Mouse (Mus musculus) neural tube, embryonic 14.5 days (tissue): ENCODE measurements around the gene Muc1. TPM values are rescaled to one million over a fixed set of nuclear protein-coding genes. Genes with fewer than 3 reads are reported as not detected.

Experiments
- ATAC-seq: fragments of 200-750 bp; cut with Nextera tagmentation; 2 replicates; pipeline ENCODE4 v1.8.0; 2017; ENCODE audit warnings: low read depth, mild to moderate bottlenecking, moderate TSS enrichment, moderate library complexity
- H3K27ac ChIP-seq: fragments of 300-500 bp; sonication (generic); 2 replicates; pipeline ENCODE4 v1.5.1; 2014; ENCODE audit warnings: low read depth, mild to moderate bottlenecking, control low read depth, low read length, moderate library complexity, mixed read lengths
- H3K27me3 ChIP-seq: fragments of 300-500 bp; sonication (generic); 2 replicates; pipeline ENCODE4 v1.6.1; 2014; ENCODE audit warnings: low read length; ENCODE audit not compliant: control insufficient read depth, insufficient read depth
- H3K36me3 ChIP-seq: fragments of 300-500 bp; sonication (generic); 2 replicates; pipeline ENCODE4 v1.6.1; 2014; ENCODE audit warnings: low read length, mixed read lengths; ENCODE audit not compliant: control insufficient read depth, insufficient read depth
- H3K4me1 ChIP-seq: fragments of 300-500 bp; sonication (generic); 2 replicates; pipeline ENCODE4 v1.6.1; 2014; ENCODE audit warnings: low read length; ENCODE audit not compliant: control insufficient read depth, insufficient read depth
- H3K4me2 ChIP-seq: fragments of 300-500 bp; sonication (generic); 2 replicates; pipeline ENCODE4 v1.6.1; 2014; ENCODE audit warnings: mild to moderate bottlenecking, low read depth, low read length, control low read depth
- H3K4me3 ChIP-seq: fragments of 300-500 bp; sonication (generic); 2 replicates; pipeline ENCODE4 v1.5.1; 2014; ENCODE audit warnings: low read depth, low read length, control low read depth, mixed read lengths
- H3K9ac ChIP-seq: fragments of 300-500 bp; sonication (generic); replicated peaks from 2 replicates; pipeline ENCODE4 v1.6.1; 2014; ENCODE audit warnings: low read depth, mild to moderate bottlenecking, control low read depth, low read length, mixed read lengths
- H3K9me3 ChIP-seq: fragments of 300-500 bp; sonication (generic); 2 replicates; pipeline ENCODE4 v1.6.1; 2016; ENCODE audit warnings: low read length; ENCODE audit not compliant: control insufficient read depth
- WGBS: fragments of 180-500 bp; shearing (Covaris S2); extraction: QIAGEN DNeasy Blood & Tissue Kit; methylation state at CpG from one replicate; pipeline ENCODE4 v1.1.7; 2014; 5-methylcytosine and 5-hydroxymethylcytosine counted together
- polyA plus RNA-seq: library from polyadenylated mRNA; unstranded; fragments of >200 nt; fragmentation: Nextera tagmentation; extraction: Ambion mirVana; gene quantifications from 2 replicates; pipeline ENCODE4 v1.2.1, GENCODE M21; 2014

Gene Muc1
- polyA plus RNA-seq, 1 experiment from 2014 or later: 1.4 TPM

DNA sequence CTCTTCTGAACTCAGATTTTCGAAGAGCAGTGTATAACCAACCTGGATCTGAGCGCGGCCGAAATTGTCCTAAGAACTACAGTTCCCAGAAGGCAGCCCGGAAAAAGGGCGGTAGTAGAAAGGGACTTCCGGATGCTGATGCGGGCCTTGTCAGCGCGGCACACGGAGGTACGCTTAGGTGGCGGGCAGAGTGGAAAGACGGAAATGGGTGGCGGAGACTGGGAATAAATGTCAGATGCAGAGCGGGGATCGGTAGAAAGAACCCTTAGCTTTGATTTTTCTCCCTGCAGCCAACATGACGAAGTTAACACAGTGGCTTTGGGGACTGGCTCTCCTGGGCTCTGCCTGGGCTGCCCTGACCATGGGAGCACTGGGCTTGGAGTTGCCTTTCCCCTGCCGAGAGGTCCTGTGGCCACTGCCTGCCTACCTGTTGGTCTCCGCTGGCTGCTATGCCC, 37.6 kb downstream of the Muc1 start:
- Histone ChIP-seq H3K36me3 (no peaks in the 10 kb centered on the region), H3K4me3 (peak overlapping the region; percentile 65), H3K9me3 (no peaks in the 10 kb centered on the region), H3K4me1 (peaks cover 15% of the 10 kb centered on the region), H3K4me2 (peak overlapping the region; percentile 92), H3K27ac (peak overlapping the region; percentile 70), H3K27me3 (no peaks in the 10 kb centered on the region), H3K9ac (peak overlapping the region; percentile 85)
- peak; percentile 90 for ATAC-seq
- under 1% methylated on average over 20 of the region's 20 CpGs for WGBS

- Histone ChIP-seq H3K27me3 (no peaks in the 10 kb centered on the region), H3K4me1 (peaks cover 15% of the 10 kb centered on the region), H3K4me3 (no peak overlapping the region), H3K9me3 (no peaks in the 10 kb centered on the region), H3K36me3 (no peaks in the 10 kb centered on the region), H3K9ac (no peak overlapping the region), H3K27ac (no peak overlapping the region), H3K4me2 (peak overlapping the region; percentile 86; the same call in 1 of the 2 replicates)
- ATAC-seq: no peak
- 52% methylated on average over 8 of the region's 8 CpGs for WGBS
Observed at GRCm38 (mm10) chr3:89268916-89269315, 40.1 kb downstream of the Muc1 start.

DNA sequence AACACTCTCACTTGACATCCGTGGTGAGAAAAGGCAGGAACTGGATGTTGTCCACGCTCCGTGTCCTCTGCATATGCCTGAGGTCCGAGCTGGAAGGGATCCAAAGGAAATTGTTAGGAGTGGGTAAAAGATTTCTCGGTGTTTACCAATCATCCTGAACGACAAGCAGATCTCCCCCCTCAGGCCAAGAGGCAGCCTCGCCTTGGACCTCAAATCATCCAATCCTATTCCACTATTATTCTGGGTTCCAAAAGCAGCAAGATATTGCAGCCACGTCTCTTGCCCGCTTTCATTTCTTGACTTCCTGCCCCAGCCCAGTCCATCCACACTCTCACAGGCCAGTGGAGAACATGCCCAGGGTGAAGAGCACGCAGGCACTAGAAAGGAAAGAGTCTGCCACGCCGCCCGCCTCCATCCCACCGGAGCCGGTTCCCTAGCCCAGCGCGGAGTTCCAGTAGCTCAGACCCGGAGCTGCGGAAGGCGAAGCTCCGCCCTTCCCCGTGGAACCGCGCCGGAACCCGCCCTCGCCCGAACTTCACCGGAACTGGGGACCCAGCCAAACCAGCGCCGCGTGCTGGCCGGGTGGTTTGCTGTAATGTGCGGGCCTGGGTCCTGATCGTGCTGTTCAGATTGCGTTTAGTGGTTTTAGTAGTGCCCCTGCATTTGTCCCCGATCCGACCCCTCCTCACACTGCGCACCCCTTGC, 41.3 kb downstream of the Muc1 start, which contains the start of gene Slc50a1:
Gene Slc50a1, minus strand, starts transcription at position 520 of the 705 bp plus-strand sequence.
- no peaks in the 10 kb centered on the region for H3K36me3 ChIP-seq
- H3K9ac ChIP-seq: peak within 1 kb of the TSS; percentile 71
- peak within 1 kb of the TSS; percentile 56 for H3K4me3 ChIP-seq
- H3K27me3 ChIP-seq: no peaks in the 10 kb centered on the region
- H3K27ac ChIP-seq: peak within 1 kb of the TSS; percentile 74
- no peaks in the 10 kb centered on the region for H3K9me3 ChIP-seq
- H3K4me1 ChIP-seq: peaks cover 15% of the 10 kb centered on the region
- WGBS: 3% methylated on average over 39 of the region's 39 CpGs
- peak; percentile 54 for ATAC-seq
- H3K4me2 ChIP-seq: peak within 1 kb of the TSS; percentile 86

DNA sequence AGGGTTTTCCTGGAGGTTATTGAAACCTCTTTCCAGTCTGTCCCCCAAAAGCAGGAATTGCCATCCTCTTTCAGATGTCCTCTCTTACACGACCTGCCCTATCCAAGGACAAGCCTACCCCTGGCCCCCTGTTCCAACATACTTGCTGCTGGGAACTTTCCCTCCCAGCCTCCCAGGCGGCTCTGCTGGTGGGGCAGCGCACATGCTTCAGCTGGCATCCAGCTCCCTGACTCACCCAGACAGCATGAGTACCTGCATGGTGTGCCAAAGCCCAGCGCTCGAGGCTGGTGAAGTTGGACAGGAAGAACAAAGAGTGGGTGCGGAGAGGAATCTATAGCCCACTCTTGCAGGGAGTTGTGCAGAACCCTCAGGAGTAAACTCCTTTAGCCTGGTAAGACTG, 42.0 kb downstream of the Muc1 start:
- H3K9ac ChIP-seq: 0 out of 2 replicates have a peak overlapping the region, but pooled peaks have one; percentile 71
- peak overlapping the region; percentile 56 for H3K4me3 ChIP-seq
- 73% methylated on average over 6 of the region's 6 CpGs for WGBS

DNA sequence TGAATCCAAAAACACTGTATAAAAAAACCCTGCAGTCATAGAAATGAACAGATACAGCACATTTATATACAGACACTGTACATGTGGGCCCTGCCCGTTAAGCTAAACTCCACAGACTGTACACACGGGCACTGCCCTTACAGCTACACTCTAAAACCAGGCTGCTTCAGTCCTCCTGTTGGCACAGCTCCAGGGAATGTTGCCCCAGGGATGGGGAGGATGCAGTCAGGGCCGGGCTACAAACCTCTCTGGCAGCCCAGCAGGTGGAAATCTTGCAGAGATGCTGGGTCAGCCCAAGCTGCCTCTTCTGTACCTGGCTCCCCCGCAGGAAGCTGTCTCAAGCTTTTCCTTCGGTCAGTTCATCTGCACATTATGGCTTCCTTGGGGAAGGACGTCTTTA, 42.9 kb downstream of the Muc1 start:
- Histone ChIP-seq H3K9ac (no peak overlapping the region), H3K4me3 (no peak overlapping the region), H3K27me3 (no peaks in the 10 kb centered on the region), H3K9me3 (no peaks in the 10 kb centered on the region), H3K4me2 (no peak overlapping the region), H3K4me1 (peaks cover 13% of the 10 kb centered on the region), H3K27ac (no peak overlapping the region), H3K36me3 (no peaks in the 10 kb centered on the region)
- WGBS: 50% methylated on average over 6 of the region's 6 CpGs
- no peak for ATAC-seq

More for the DNA sequence above, 42.0 kb downstream of the Muc1 start:
- Histone ChIP-seq H3K27me3 (no peaks in the 10 kb centered on the region), H3K27ac (no peak overlapping the region; the same call in 1 of the 2 replicates), H3K4me2 (peak overlapping the region; percentile 86; the same call in 1 of the 2 replicates), H3K9me3 (no peaks in the 10 kb centered on the region), H3K4me1 (peaks cover 15% of the 10 kb centered on the region), H3K36me3 (no peaks in the 10 kb centered on the region)
- ATAC-seq: no peak

- Histone ChIP-seq H3K9ac (no peak overlapping the region), H3K27ac (no peak overlapping the region), H3K4me3 (no peak overlapping the region), H3K27me3 (0 out of 2 replicates have a peak, but pooled peaks cover 3% of the 10 kb centered on the region), H3K4me2 (no peak overlapping the region), H3K9me3 (no peaks in the 10 kb centered on the region), H3K4me1 (peaks cover 16% of the 10 kb centered on the region), H3K36me3 (no peaks in the 10 kb centered on the region)
- WGBS: 95% methylated on average over 13 of the region's 13 CpGs
- no peak for ATAC-seq
Observed at GRCm38 (mm10) chr3:89276061-89276460, 47.2 kb downstream of the Muc1 start.

DNA sequence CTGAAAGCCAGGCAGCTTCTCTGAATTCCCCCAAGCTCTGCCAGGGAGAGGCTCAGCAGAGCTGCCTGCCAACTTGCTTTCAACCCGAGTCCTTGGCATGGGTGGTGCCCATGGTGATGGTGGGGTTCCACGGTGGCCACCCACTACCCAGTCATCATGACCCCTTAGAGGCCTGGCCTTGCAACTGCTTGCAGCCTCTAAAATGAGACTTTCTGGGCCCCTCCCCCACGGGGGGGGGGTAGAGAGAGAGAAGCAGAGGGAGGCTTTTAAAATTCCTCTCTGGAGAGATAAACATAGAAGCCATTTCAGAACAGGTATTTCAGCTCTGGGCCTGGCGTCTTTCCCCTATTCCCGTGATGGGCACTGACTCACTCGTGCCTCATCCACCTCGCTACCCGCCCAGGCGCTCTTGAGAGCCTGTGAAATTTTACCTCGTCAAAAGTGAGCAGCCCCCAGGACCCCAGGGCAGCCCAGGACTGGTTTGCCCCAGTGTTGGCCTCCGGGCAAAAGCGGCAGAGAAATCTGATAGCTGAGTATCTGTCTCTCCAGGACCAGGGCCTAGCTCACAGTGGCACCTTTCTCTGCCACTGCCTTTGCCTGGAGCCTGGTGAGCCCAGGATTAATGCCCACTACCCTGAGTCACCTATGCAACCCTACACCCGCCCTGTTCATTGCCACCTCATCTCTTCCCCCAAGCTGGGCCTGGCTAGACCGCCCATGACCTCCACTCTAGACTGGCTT, 48.6 kb downstream of the Muc1 start:
- Histone ChIP-seq H3K9me3 (no peaks in the 10 kb centered on the region), H3K27me3 (0 out of 2 replicates have a peak, but pooled peaks cover 3% of the 10 kb centered on the region), H3K4me2 (peak overlapping the region; percentile 96), H3K36me3 (no peaks in the 10 kb centered on the region), H3K9ac (no peak overlapping the region), H3K4me3 (peak overlapping the region; percentile 9; the same call in 1 of the 2 replicates), H3K4me1 (peaks cover 25% of the 10 kb centered on the region), H3K27ac (no peak overlapping the region)
- no peak for ATAC-seq
- 59% methylated on average over 14 of the region's 14 CpGs for WGBS

DNA sequence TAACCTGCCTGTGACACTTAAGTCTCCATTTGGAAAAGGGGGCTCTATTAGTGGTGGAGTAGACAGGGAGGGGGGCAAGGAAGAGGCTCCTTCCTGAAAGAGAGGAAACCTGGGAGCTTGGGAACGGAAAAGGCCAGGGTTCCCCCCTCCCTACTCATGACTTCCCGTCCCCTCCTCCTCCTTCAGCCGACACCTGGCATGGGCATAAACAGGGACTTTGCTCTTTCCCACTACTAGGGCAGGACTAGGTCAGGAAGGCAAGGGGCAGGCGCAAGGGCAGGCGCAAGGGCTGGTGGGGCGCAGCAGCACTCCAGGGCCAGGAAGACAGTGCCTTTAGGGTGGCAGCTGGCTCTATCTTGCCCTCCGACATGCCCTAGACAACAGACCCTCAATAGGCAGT, 49.2 kb downstream of the Muc1 start:
- no peak for ATAC-seq
- H3K9ac ChIP-seq: no peak overlapping the region
- H3K4me1 ChIP-seq: peaks cover 25% of the 10 kb centered on the region
- no peaks in the 10 kb centered on the region for H3K9me3 ChIP-seq
- no peak overlapping the region for H3K27ac ChIP-seq
- H3K4me2 ChIP-seq: peak overlapping the region; percentile 96; the same call in 1 of the 2 replicates
- 0 out of 2 replicates have a peak, but pooled peaks cover 3% of the 10 kb centered on the region for H3K27me3 ChIP-seq
- H3K4me3 ChIP-seq: peak overlapping the region; percentile 9; the same call in 1 of the 2 replicates
- WGBS: 72% methylated on average over 7 of the region's 7 CpGs
- no peaks in the 10 kb centered on the region for H3K36me3 ChIP-seq
